Mouse (Mus musculus) liver, embryonic 13.5 days (tissue): ENCODE data around the gene Pom121l2. TPM values are rescaled to one million over a fixed set of nuclear protein-coding genes. Genes with fewer than 3 reads are reported as not detected.
"Not testable (repeated sequence)": the region's sequence is repeated elsewhere in the genome, so short reads cannot be mapped to it uniquely, and the experiment has no call there.

Experiments used
- ATAC-seq: fragments of 200-750 bp; cut with Nextera tagmentation; 2 replicates; pipeline ENCODE4 v1.8.0; 2017; ENCODE audit warnings: low read depth, mild to moderate bottlenecking, moderate number of reproducible peaks, moderate library complexity
- DNase-seq: peaks from one replicate; pipeline ENCODE4 v3.0.0; 2022
- H3K27ac ChIP-seq: fragments of 300-500 bp; sonication (generic); 2 replicates; pipeline ENCODE4 v1.5.1; 2015; ENCODE audit warnings: moderate library complexity, mild to moderate bottlenecking, inconsistent platforms
- H3K27me3 ChIP-seq: fragments of 300-500 bp; sonication (generic); 2 replicates; pipeline ENCODE4 v1.6.1; 2015; ENCODE audit warnings: mild to moderate bottlenecking, inconsistent platforms
- H3K36me3 ChIP-seq: fragments of 300-500 bp; sonication (generic); 2 replicates; pipeline ENCODE4 v1.6.1; 2015; ENCODE audit warnings: mild to moderate bottlenecking, inconsistent platforms
- H3K4me1 ChIP-seq: fragments of 300-500 bp; sonication (generic); replicated peaks from 2 replicates; pipeline ENCODE4 v1.6.1; 2015; ENCODE audit warnings: inconsistent platforms
- H3K4me2 ChIP-seq: fragments of 300-500 bp; sonication (generic); 2 replicates; pipeline ENCODE4 v1.6.1; 2015; ENCODE audit warnings: inconsistent platforms, mild to moderate bottlenecking, moderate library complexity
- H3K4me3 ChIP-seq: fragments of 300-500 bp; sonication (generic); replicated peaks from 2 replicates; pipeline ENCODE4 v1.5.1; 2015; ENCODE audit warnings: mild to moderate bottlenecking, inconsistent platforms
- H3K9ac ChIP-seq: fragments of 300-500 bp; sonication (generic); 2 replicates; pipeline ENCODE4 v1.6.1; 2015; ENCODE audit warnings: mild to moderate bottlenecking, inconsistent platforms
- H3K9me3 ChIP-seq: fragments of 300-500 bp; sonication (generic); replicated peaks from 2 replicates; pipeline ENCODE4 v1.6.1; 2016; ENCODE audit warnings: inconsistent platforms
- WGBS: fragments of 180-500 bp; shearing (Covaris S2); methylation state at CpG from one replicate; pipeline ENCODE4 v1.1.7; 2015; ENCODE audit not compliant: insufficient replicate concordance; 5-methylcytosine and 5-hydroxymethylcytosine counted together
- polyA plus RNA-seq: library from polyadenylated mRNA; unstranded; fragments of >200 nt; fragmentation: Nextera tagmentation; extraction: Ambion mirVana; gene quantifications from 2 replicates; pipeline ENCODE4 v1.2.1, GENCODE M21; 2015

Pom121l2 gene
- polyA plus RNA-seq, 1 experiment from 2014 or later = not detected

DNA sequence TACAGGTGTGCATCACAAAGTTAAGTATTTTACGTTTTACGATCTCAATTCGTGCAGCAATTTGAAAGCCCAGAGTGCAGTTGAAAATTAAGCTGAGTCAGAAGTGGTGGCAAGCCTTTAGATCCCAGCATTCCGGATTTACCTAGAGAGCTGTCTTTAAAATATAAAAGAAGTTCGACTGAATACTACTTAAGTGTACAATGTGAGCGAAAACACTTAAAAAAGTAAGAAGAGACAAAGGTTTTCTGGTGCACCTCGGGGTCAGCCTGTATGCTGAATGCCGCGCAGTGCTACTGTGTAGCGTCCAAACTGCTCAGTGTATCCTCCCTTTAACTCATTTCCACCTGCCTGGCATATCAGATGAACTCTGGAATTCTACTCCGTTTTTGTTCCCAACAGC is 40.6 kb downstream of the Pom121l2 start:
- no peak for DNase-seq
- ATAC-seq = peak; percentile 58

DNA sequence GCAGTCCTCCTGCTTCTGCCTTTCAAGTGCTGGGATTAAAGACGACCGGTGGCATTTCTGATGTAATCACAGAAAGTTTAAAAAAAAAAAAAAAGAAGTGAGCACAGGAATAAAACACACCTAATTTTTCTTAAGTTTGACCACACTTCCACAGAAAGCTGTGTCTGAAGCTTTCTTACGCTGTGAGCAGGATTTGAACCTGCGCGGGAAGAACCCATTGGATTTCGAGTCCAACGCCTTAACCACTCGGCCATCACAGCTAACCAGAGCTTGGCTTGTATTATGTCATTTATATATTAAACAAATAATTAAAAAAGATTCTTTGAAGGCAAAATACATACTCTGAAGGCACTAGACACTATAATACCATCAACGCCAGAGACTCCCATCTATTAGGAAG is 41.2 kb downstream of the Pom121l2 start:
- Histone ChIP-seq H3K36me3 (no peaks in the 10 kb centered on the region), H3K4me3 (peak overlapping the region; percentile 70), H3K4me1 (peaks cover 21% of the 10 kb centered on the region), H3K4me2 (peak overlapping the region; percentile 81), H3K27me3 (no peaks in the 10 kb centered on the region), H3K9me3 (no peaks in the 10 kb centered on the region), H3K9ac (peak overlapping the region; percentile 80), H3K27ac (peak overlapping the region; percentile 76)
- ATAC-seq (peak; percentile 67), DNase-seq (peak; percentile 79)
- WGBS = under 1% methylated on average over 9 of the region's 9 CpGs

More for the DNA sequence above, 40.6 kb downstream of the Pom121l2 start:
- Histone ChIP-seq H3K4me2 (peak overlapping the region; percentile 81), H3K4me3 (peak overlapping the region; percentile 70), H3K9me3 (no peaks in the 10 kb centered on the region), H3K36me3 (no peaks in the 10 kb centered on the region), H3K27me3 (no peaks in the 10 kb centered on the region), H3K9ac (peak overlapping the region; percentile 80), H3K4me1 (peaks cover 21% of the 10 kb centered on the region), H3K27ac (peak overlapping the region; percentile 76)
- WGBS = under 1% methylated on average over 11 of the region's 11 CpGs

DNA sequence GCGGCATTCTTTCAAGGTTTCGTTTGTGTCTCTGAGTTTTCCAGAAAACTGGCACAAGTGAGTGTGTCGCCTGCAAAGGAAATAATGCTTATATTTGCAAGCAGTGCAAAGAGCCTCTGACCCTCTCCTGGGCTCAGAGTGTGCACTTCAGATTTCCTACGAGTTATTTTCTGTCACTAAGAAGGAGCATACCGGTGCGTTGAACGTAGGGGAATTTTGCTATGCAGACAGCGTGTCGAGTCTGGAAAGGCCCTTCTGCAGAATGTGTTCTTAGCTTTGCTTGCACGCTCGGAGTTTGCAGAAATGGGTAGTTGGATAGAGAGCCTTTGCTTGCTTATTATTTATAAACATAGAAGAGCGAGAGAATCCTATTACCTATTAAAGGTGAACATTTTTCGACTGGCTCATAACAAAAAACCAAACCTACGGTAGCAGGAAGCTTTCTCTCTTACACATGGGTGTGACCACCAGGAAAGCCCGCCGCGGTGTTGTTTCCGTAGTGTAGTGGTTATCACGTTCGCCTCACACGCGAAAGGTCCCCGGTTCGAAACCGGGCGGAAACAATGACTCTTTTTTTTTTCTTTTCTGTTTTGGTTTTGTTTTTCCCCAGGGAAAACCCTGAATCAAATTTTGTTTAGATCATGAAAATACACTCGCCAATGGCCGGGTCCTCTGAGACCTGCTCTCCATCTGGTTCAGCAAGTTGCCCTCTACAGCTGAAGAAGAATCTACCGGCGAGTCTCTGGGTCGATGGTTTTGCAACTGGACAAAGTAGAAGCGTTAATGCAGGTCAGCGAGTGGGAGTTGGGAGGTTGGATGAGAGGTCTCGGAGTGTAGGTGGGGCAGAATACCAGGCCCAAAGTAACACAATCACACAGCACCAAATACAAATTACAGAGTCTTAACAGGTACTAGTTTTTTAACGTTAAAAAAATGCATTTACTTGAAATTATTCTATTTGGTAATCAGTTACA is 45.4 kb downstream of the Pom121l2 start:
- Histone ChIP-seq H3K9ac (peak overlapping the region; percentile 74), H3K27ac (peak overlapping the region; percentile 58), H3K4me3 (peak overlapping the region; percentile 66), H3K27me3 (no peaks in the 10 kb centered on the region), H3K9me3 (no peaks in the 10 kb centered on the region), H3K4me1 (peaks cover 30% of the 10 kb centered on the region), H3K36me3 (no peaks in the 10 kb centered on the region), H3K4me2 (peak overlapping the region; percentile 73)
- DNase-seq (peak; percentile 78), ATAC-seq (0 out of 2 replicates have a peak, but pooled peaks have one; percentile 33)
- WGBS = 1% methylated on average over 35 of the region's 35 CpGs

DNA sequence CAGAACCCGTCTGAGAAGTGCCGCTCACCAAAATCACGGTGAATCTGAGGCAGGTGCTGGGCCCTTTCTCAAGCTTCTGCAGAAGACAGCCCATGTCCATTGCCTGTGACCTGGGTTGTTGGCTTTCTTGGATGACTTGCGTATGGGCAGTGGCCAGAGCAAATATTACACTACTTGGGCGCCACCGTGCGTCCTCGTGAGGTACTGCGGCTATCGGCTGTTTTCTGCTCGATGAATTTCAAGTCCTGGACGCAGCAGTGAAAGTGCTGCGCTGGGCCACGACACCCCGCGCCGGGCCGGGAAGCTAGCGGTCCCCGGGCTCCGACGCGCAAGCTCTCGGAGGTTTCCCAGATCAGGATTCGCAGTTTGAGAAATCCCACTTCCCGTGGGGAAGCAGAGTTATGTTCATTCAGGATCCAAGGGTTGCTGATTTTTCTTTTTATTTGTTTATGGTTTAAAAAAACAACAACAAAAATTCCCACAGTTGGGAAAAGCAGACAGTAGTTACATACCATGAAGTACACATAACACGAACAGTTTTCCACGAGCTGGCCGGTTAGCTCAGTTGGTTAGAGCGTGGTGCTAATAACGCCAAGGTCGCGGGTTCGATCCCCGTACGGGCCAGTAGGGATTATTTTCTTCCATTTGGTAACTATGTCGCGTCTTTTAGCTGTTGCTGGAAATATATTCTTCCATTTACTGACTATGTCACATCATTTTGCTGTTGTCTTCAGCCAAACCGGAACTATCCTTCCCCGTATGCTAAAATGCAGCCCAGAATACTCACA is 47.9 kb downstream of the Pom121l2 start:
- H3K4me1 ChIP-seq = peaks cover 40% of the 10 kb centered on the region
- DNase-seq (peak; percentile 89), ATAC-seq (peak; percentile 81)
- no peaks in the 10 kb centered on the region for H3K36me3 ChIP-seq
- WGBS = under 1% methylated on average over 40 of the region's 40 CpGs
- H3K9ac ChIP-seq = peak overlapping the region; percentile 81
- peak overlapping the region; percentile 91 for H3K27ac ChIP-seq
- no peaks in the 10 kb centered on the region for H3K9me3 ChIP-seq
- peak overlapping the region; percentile 67 for H3K4me3 ChIP-seq
- H3K27me3 ChIP-seq = no peaks in the 10 kb centered on the region
- peak overlapping the region; percentile 72 for H3K4me2 ChIP-seq

DNA sequence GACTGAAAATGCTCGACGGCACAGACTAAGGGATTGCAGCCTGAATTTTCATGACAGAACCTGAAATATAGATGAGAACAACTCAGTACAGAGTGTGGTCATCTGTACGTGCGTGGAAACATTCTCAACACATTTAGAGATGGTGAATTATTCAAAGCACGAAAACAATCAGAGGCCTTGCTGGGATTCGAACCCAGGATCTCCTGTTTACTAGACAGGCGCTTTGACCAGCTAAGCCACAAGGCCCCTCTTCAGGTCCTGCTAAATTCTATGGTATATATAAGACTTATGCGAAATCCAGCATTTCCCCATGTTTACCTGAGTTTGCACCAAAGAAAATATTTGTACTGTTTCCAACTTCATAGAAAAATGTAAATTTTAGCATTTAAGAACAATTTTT is 48.9 kb downstream of the Pom121l2 start:
- peak overlapping the region; percentile 91 for H3K27ac ChIP-seq
- 16% methylated on average over 8 of the region's 8 CpGs for WGBS
- H3K9ac ChIP-seq = peak overlapping the region; percentile 81
- H3K4me2 ChIP-seq = peak overlapping the region; percentile 72
- peak overlapping the region; percentile 67; the same call in 1 of the 2 replicates for H3K4me3 ChIP-seq
- DNase-seq (no peak), ATAC-seq (0 out of 2 replicates have a peak, but pooled peaks have one; percentile 1)
- no peaks in the 10 kb centered on the region for H3K9me3 ChIP-seq
- no peaks in the 10 kb centered on the region for H3K36me3 ChIP-seq
- no peaks in the 10 kb centered on the region for H3K27me3 ChIP-seq
- peaks cover 44% of the 10 kb centered on the region for H3K4me1 ChIP-seq

DNA sequence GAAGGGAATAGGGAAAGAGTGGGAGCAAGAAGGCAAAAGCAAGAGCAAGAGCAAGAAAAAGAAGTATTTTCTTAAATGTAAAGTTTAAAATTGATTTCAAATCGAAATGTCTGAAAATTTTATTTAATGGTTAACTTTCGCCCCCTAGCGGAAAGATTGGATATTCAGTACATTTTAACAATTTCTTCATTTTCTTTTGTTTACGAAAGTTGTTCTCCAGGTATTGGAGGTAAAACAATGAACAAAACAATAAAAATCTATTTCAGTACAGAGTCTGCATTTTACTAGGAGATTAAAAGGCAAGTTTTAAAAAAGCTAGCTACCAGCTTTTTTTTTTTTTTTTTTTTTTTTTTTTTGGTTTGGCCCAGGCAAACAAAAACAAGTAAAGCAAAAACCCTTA is 49.5 kb downstream of the Pom121l2 start:
- Histone ChIP-seq H3K4me2 (no peak overlapping the region), H3K27ac (no peak overlapping the region), H3K27me3 (no peaks in the 10 kb centered on the region), H3K9me3 (no peaks in the 10 kb centered on the region), H3K4me1 (peaks cover 41% of the 10 kb centered on the region), H3K36me3 (no peaks in the 10 kb centered on the region), H3K4me3 (no peak overlapping the region), H3K9ac (no peak overlapping the region)
- DNase-seq (no peak), ATAC-seq (no peak)
- WGBS = 12% methylated on average over 4 of the region's 4 CpGs

DNA sequence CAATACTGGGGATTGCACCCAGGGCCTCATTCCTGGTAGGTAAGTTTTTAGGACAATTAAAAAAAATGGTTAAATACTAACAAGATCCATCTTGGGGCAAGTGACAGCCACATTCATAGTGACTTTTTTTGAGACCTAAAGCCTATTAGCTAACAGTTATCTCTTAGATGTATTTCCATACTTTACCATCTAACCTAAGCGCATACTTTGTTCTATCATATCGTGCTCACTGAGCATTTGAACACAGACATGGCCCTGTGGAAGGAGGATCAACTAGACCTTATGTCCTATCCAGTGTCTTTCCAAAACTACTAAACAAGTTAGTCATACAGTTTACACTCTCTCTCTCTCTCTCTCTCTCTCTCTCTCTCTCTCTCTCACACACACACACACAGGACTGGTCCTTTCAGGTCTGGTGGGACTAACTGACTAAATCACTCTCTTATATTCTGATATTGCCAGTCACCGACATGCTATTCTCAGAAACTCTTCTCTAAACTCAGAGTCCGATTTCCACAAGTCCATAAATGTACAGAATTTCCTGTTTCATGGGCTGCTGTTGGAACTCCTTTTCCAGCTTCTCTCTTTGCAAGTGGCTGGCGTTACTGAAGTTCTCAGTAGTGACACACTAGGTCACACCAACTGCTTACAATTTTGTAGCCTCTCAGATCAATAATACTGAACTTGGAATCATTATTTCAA is 52.9 kb downstream of the Pom121l2 start:
- Histone ChIP-seq H3K36me3 (no peaks in the 10 kb centered on the region), H3K4me1 (peaks cover 61% of the 10 kb centered on the region), H3K27me3 (no peaks in the 10 kb centered on the region), H3K27ac (peak overlapping the region; percentile 100), H3K4me2 (peak overlapping the region; percentile 66), H3K9me3 (no peaks in the 10 kb centered on the region), H3K4me3 (peak overlapping the region; percentile 66), H3K9ac (peak overlapping the region; percentile 80)
- ATAC-seq = no peak
- no peak for DNase-seq
- WGBS = 33% methylated on average over 5 of the region's 5 CpGs

DNA sequence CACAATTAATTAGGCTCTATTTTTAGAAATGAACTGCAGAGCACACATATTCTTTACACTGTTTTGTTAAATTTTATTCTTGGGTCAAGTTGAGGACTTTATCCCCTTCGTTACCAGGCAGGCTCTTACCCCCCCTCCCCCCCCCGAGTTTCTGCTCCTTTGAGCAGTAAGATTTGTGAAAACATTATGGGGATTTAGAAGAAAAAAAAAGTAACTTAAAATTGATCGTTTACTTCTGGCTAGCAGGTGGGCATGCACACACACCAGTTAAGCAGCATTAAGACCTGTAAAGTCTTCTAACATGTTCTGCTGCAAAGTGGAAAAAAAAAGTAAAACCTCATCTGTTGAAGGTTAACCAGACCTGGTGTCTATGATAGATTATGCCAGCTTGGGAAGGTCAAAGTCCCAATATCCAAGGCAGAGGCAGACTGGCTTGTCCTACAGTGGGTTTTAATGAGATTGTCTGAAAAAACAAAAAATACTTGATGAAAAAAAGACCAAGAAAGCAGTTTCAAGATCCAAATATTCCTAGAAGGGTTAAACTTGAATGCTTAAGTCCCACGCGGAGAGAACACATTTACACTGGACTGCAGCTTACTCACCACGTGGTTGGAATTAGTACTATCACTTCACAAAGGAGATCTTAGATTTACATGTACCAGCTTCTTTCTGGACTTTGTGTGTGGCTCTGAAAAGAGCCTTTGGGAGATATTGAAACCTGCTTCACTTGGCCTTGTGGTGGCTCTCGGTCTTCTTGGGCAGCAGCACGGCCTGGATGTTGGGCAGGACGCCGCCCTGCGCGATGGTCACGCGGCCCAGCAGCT is 53.7 kb downstream of the Pom121l2 start:
- H3K9ac ChIP-seq = peak overlapping the region; percentile 80
- no peaks in the 10 kb centered on the region for H3K36me3 ChIP-seq
- no peaks in the 10 kb centered on the region for H3K27me3 ChIP-seq
- DNase-seq (no peak), ATAC-seq (no peak)
- peak overlapping the region; percentile 66 for H3K4me3 ChIP-seq
- under 1% methylated on average over 14 of the region's 14 CpGs for WGBS
- no peaks in the 10 kb centered on the region for H3K9me3 ChIP-seq
- peak overlapping the region; percentile 100 for H3K27ac ChIP-seq
- H3K4me1 ChIP-seq = peaks cover 59% of the 10 kb centered on the region
- H3K4me2 ChIP-seq = peak overlapping the region; percentile 66

DNA sequence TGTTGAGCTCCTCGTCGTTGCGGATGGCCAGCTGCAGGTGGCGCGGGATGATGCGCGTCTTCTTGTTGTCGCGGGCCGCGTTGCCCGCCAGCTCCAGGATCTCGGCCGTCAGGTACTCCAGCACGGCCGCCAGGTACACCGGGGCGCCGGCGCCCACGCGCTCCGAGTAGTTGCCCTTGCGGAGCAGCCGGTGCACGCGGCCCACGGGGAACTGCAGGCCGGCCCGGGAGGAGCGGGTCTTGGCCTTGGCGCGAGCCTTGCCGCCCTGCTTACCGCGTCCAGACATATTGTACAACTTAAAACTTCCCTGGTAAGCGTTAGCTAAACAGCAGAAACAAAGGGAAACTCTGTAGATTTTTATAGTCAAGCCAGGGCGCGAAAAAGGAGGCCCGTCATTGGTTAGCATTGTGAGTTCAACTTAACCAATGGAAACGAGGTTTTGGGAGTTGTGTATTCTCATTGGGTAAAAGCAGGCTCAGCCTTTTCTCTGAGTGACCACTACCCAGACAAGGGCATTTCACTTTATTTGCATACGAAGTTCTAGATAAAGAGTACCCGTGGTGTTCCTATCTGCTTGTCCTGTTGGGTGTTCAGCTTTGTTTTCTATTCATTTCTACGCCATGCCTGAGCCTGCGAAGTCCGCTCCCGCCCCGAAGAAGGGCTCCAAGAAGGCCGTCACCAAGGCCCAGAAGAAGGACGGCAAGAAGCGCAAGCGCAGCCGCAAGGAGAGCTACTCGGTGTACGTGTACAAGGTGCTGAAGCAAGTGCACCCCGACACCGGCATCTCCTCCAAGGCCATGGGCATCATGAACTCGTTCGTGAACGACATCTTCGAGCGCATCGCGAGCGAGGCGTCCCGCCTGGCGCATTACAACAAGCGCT is 54.5 kb downstream of the Pom121l2 start, which contains the start of the genes Hist1h2ah and Hist1h2bk:
Gene Hist1h2ah (minus strand): TSS at position 302 of the 882 bp plus-strand sequence.
Gene Hist1h2bk (plus strand): TSS at position 604 of the 882 bp plus-strand sequence.
- H3K36me3 ChIP-seq, H3K27me3 ChIP-seq, H3K9me3 ChIP-seq: not testable (repeated sequence)
- peak; percentile 90 for ATAC-seq
- Histone ChIP-seq H3K4me3 (peak within 1 kb of the TSS; percentile 66), H3K4me1 (peaks cover 60% of the 10 kb centered on the region), H3K4me2 (peak within 1 kb of the TSS; percentile 72), H3K27ac (peak within 1 kb of the TSS; percentile 100), H3K9ac (peak within 1 kb of the TSS; percentile 80)
- peak; percentile 91 for DNase-seq
- 0% methylated on average over 24 of the region's 69 CpGs for WGBS
